Mouse (Mus musculus) megakaryocyte, embryonic 14.5 days (primary cell): Measurements from ENCODE around the gene Hat1.

Experiments
- FLI1 ChIP-seq: IDR thresholded peaks from 2 replicates; pipeline ENCODE4 v1.6.1; 2012; ENCODE audit warnings: low read length, inconsistent platforms, mixed read lengths
- GATA1 ChIP-seq: IDR thresholded peaks from 3 replicates; pipeline ENCODE4 v1.6.1; 2012; ENCODE audit warnings: mixed read lengths, low read length, inconsistent platforms, borderline replicate concordance

- TF ChIP-seq FLI1, result no peak
- TF ChIP-seq GATA1, result no peak
Measured at GRCm38 (mm10) chr2:71449604-71450003, 60.8 kb downstream of the Hat1 start.
